Mouse (Mus musculus) E14TG2a.4 (cell line): Measurements from ENCODE around the gene Olfr427.
"Not testable (repeated sequence)": the region's sequence is repeated elsewhere in the genome, so short reads cannot be mapped to it uniquely, and the experiment has no call there.

Experiments
- CTCF ChIP-seq: conservative IDR thresholded peaks from 2 replicates; pipeline ENCODE4 v1.5.1; 2014; ENCODE audit warnings: low read length
- POU5F1 ChIP-seq: IDR thresholded peaks from 2 replicates; pipeline ENCODE4 v1.6.1; 2014; ENCODE audit warnings: low read length, borderline replicate concordance

DNA sequence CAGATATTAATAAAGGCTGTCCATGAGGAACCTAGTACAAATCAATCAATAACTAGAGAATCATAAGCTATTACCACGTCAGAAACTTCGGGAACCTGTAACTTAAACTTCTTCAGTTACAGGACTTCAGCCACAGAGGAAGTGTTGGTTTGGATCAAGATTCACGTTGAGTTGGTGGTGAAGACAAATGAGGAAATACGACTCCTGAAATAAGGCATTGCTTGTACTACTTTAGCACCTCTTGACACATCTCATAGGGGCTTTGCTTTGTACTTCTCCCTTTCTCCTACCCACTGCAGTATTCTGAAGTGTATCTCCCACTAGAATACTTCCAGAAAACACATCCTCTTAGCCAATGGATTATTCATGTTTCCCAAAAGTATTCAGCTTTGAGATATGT, 47.3 kb upstream of the Olfr427 start:
- TF ChIP-seq CTCF, POU5F1: not testable (repeated sequence)
